Mouse (Mus musculus) cerebellum, adult 2 months (tissue): ENCODE results near the gene Rtf2. TPM values are rescaled to one million over a fixed set of nuclear protein-coding genes. Genes with fewer than 3 reads are reported as not detected.

Experiments used
- DNase-seq, 2 experiments: peaks; one replicate each; pipeline ENCODE4 v3.0.0; 2021
- H3K27ac ChIP-seq: fragments of 200-500 bp; 2 replicates; pipeline ENCODE4 v1.5.1; 2012; ENCODE audit warnings: low read length, control low read depth, inconsistent platforms; ENCODE audit not compliant: insufficient read depth
- H3K27me3 ChIP-seq: fragments of 200-500 bp; 2 replicates; pipeline ENCODE4 v1.6.1; 2012; ENCODE audit warnings: inconsistent platforms, mild to moderate bottlenecking, low read length, moderate library complexity; ENCODE audit not compliant: control insufficient read depth, insufficient read depth
- H3K4me1 ChIP-seq: fragments of 200-500 bp; 2 replicates; pipeline ENCODE4 v1.6.1; 2011; ENCODE audit warnings: low read length; ENCODE audit not compliant: control insufficient read depth, insufficient read depth
- H3K4me3 ChIP-seq: fragments of 200-500 bp; replicated peaks from 2 replicates; pipeline ENCODE3; 2011; ENCODE audit warnings: mild to moderate bottlenecking, low read depth, low read length, control low read depth; ENCODE audit not compliant: insufficient read depth
- CTCF ChIP-seq: fragments of 200-500 bp; IDR thresholded peaks from 2 replicates; pipeline ENCODE4 v1.5.1; 2011; ENCODE audit warnings: low read depth, mild to moderate bottlenecking, control low read depth, low read length, moderate library complexity, borderline replicate concordance; ENCODE audit not compliant: insufficient read depth
- POLR2A ChIP-seq: fragments of 200-500 bp; IDR thresholded peaks from 2 replicates; pipeline ENCODE4 v1.6.1; 2011; ENCODE audit warnings: low read length, control low read depth, borderline replicate concordance; ENCODE audit not compliant: insufficient read depth
- WGBS: fragments of 180-500 bp; shearing (Covaris S2); methylation state at CpG from one replicate; pipeline ENCODE4 v1.1.7; 2018; 5-methylcytosine and 5-hydroxymethylcytosine counted together
- polyA plus RNA-seq: library from polyadenylated mRNA; depleted of rRNA; stranded (reverse); fragments of >200 nt; gene quantifications from 2 replicates; pipeline ENCODE4 v1.2.3, GENCODE M21; 2012

The Rtf2 gene
- polyA plus RNA-seq, 1 experiment, result 81.7 TPM

DNA sequence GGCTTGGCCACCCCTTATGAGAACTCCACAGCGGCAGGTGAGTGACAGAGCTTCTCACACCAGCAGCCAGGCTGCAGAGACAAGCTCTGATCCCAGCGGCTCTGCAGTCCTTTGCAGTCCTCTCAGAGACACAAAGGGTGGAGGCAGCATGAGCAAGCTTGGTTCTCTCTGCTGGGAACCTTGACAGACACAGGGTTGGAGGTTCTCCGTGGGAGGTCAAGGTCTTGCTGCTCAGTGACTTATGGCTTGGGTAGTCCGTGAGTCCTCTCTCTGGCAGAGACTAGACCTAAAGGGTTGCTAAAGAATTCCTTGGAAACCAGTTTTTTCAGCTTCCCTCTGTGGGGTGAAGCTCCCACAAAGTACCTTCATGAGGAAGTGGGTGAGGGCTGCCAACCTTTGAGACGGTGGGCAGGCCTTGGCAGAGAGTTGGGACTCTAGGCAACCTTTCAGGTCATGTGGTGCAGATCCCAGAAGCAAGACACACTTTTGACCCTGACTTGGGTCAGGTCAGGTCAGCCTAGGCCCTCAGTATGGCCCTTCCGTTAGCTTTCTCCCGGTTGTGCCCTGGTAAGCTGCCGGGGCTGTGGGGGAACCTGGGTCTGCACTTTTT is 56.5 kb downstream of the Rtf2 start:
- WGBS, result 69% methylated on average over 8 of the region's 8 CpGs
- Histone ChIP-seq H3K4me3 (no peak overlapping the region), H3K27me3 (no peaks in the 10 kb centered on the region), H3K4me1 (no peaks in the 10 kb centered on the region), H3K27ac (no peak overlapping the region)
- TF ChIP-seq POLR2A, result no peak
- no peak for TF ChIP-seq CTCF
- no peak for DNase-seq

DNA sequence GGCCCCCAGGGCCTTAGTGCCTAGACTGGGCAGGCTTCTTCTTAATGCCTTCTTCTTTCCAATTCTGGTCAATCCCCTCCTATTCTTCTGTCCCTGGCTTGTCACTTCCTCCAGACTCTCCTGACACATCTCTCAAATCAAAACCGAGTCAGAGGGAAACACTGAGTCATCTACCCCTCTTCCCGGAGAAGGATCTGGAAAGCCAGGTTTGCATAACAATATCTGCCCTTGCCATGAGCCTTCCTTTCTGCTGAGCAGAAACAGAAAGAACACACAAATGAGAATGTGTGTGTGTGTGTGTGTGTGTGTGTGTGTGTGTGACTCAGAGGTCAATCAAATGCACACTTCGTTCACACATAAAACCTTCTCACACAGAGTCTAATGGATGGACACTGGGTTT is 58.5 kb downstream of the Rtf2 start:
- WGBS, result 47% methylated on average over 3 of the region's 3 CpGs
- TF ChIP-seq CTCF (no peak), POLR2A (no peak)

GRCm38 (mm10) chr2:172500752-172501316 is 60.5 kb downstream of the Rtf2 start:
- 47% methylated on average over 7 of the region's 7 CpGs for WGBS
- H3K4me3 ChIP-seq, result no peak overlapping the region
- TF ChIP-seq CTCF (no peak), POLR2A (no peak)
- no peaks in the 10 kb centered on the region; the same call in 1 of the 2 replicates for H3K27me3 ChIP-seq
- no peaks in the 10 kb centered on the region for H3K4me1 ChIP-seq
- no peak for DNase-seq
- no peak overlapping the region for H3K27ac ChIP-seq

More for the DNA sequence above, 58.5 kb downstream of the Rtf2 start:
- no peak for DNase-seq
- H3K27me3 ChIP-seq, result no peaks in the 10 kb centered on the region
- no peaks in the 10 kb centered on the region for H3K4me1 ChIP-seq
- no peak overlapping the region for H3K27ac ChIP-seq
- H3K4me3 ChIP-seq, result no peak overlapping the region

- DNase-seq, result peak in 1 of 2 experiments; percentile 10
- Histone ChIP-seq H3K4me1 (no peaks in the 10 kb centered on the region), H3K27ac (no peak overlapping the region), H3K4me3 (no peak overlapping the region), H3K27me3 (no peaks in the 10 kb centered on the region; the same call in 1 of the 2 replicates)
- TF ChIP-seq POLR2A (no peak), CTCF (peak; percentile 74)
- 6% methylated on average over 4 of the region's 4 CpGs for WGBS
Observed at GRCm38 (mm10) chr2:172501341-172501740, 61.0 kb downstream of the Rtf2 start.

DNA sequence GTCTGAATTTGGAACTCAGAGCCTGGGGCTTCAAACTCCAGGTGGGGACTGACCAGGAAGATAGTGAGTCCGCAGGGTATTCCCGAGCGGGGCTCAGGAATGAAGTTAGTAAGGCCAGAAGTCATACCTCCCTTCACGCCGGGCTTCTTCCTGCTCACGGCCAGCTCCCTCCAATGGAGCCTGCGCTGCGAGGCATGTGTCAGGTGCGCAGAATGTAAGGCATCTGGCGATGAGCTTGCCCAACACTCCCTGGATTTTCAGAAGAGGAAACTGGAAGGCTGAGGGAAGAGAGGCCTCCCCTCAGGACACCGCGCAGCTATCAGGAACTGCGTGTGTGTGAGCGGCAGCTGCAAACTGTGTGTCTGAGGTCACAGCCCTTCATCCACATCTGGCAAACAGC is 61.8 kb downstream of the Rtf2 start:
- 81% methylated on average over 14 of the region's 14 CpGs for WGBS
- Histone ChIP-seq H3K27ac (no peak overlapping the region), H3K4me3 (no peak overlapping the region), H3K4me1 (no peaks in the 10 kb centered on the region), H3K27me3 (no peaks in the 10 kb centered on the region; the same call in 1 of the 2 replicates)
- DNase-seq, result no peak
- TF ChIP-seq CTCF, result no peak
- no peak for TF ChIP-seq POLR2A

- H3K27me3 ChIP-seq, result no peaks in the 10 kb centered on the region; the same call in 1 of the 2 replicates
- no peak overlapping the region for H3K27ac ChIP-seq
- WGBS, result 74% methylated on average over 7 of the region's 7 CpGs
- no peaks in the 10 kb centered on the region for H3K4me1 ChIP-seq
- DNase-seq, result no peak
- H3K4me3 ChIP-seq, result no peak overlapping the region
- no peak for TF ChIP-seq CTCF
- no peak for TF ChIP-seq POLR2A
Observed at GRCm38 (mm10) chr2:172506121-172506520, 65.8 kb downstream of the Rtf2 start.

DNA sequence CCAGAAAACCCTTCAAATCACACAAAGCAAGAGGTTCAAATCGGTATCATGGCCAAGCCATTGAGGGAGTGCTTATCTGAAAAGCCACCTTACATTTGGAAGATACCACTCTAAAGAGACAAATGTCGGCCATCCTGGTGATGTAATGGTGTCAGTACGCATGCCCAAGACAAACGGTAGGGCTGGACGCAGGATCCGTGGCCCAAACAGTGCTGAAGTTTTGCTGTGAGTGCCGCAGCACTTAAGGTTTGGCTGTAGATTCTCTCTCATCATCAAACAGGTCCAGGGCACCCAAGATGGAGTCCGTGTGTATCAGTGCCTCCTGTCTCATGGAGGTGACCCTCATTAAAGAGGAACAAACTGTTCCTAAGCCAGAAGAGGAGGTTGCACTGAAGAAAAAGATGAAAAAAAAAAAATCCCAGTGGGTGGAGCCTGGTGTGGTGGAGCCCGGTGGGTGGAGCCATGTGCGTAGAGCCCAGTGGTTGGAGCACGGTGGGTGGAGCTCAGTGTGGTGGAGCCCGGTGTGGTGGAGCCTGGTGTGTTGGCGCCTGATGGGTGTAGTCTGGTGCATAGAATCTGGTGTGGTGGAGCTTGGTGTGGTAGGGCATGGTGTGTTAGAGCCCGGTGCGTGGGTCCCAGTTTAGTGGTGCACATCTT is 69.8 kb downstream of the Rtf2 start:
- DNase-seq, result no peak
- Histone ChIP-seq H3K4me1 (no peaks in the 10 kb centered on the region), H3K27me3 (no peaks in the 10 kb centered on the region; the same call in 1 of the 2 replicates), H3K27ac (no peak overlapping the region), H3K4me3 (no peak overlapping the region)
- TF ChIP-seq CTCF, result no peak
- TF ChIP-seq POLR2A, result no peak
- 89% methylated on average over 15 of the region's 15 CpGs for WGBS

GRCm38 (mm10) chr2:172510899-172511298 is 70.5 kb downstream of the Rtf2 start:
- TF ChIP-seq POLR2A (no peak), CTCF (no peak)
- DNase-seq, result no peak
- no peak overlapping the region for H3K4me3 ChIP-seq
- no peaks in the 10 kb centered on the region; the same call in 1 of the 2 replicates for H3K27me3 ChIP-seq
- no peaks in the 10 kb centered on the region for H3K4me1 ChIP-seq
- WGBS, result 35% methylated on average over 3 of the region's 3 CpGs
- no peak overlapping the region for H3K27ac ChIP-seq
